Mouse (Mus musculus) brain, embryonic 14.5 days (tissue): ENCODE results near the gene Zfp607b. TPM values are rescaled to one million over a fixed set of nuclear protein-coding genes. Genes with fewer than 3 reads are reported as not detected.

Source experiments
- DNase-seq: peaks from one replicate; pipeline ENCODE4 v3.0.0-alpha.2; 2011; ENCODE audit warnings: low read depth
- CTCF ChIP-seq: fragments of 200-500 bp; IDR thresholded peaks from 2 replicates; pipeline ENCODE4 v1.5.1; 2012; ENCODE audit warnings: inconsistent platforms, mild to moderate bottlenecking, moderate library complexity, borderline replicate concordance; ENCODE audit not compliant: insufficient read depth, insufficient read length; ENCODE audit errors: extremely low read depth
- POLR2A ChIP-seq: fragments of 200-500 bp; IDR thresholded peaks from 2 replicates; pipeline ENCODE4 v1.6.1; 2012; ENCODE audit warnings: mild to moderate bottlenecking, inconsistent platforms, borderline replicate concordance; ENCODE audit not compliant: poor library complexity, insufficient read depth, insufficient read length, severe bottlenecking; ENCODE audit errors: extremely low read depth
- polyA plus RNA-seq: library from polyadenylated mRNA; depleted of rRNA; stranded (reverse); fragments of >200 nt; gene quantifications from 2 replicates; pipeline ENCODE4 v1.2.3, GENCODE M21; 2012

Zfp607b gene
- polyA plus RNA-seq, 1 experiment = 7.3 TPM

- TF ChIP-seq POLR2A (no peak), CTCF (no peak)
- DNase-seq = no peak
These were observed 30.2 kb upstream of the Zfp607b start for GRCm38 (mm10) chr7:27658712-27659663.

DNA sequence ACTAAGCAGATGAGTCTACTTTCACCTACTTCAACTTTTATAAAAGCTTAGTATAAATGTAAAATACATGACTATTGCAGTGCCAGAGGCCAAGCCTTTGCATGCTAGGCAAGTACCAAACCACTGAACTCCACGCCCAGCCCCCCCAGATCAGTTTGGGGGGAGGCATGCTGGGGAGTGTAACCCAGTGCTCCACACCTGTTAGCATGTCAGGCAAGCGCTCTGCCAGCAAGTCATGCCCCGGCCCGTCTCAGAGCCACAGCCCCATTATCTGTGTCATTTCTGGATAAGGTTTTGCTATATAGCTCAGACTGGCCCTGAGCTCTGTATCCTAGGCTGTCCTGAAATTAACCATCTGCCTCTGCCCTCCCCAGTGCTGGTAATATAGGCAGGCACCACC is 27.1 kb upstream of the Zfp607b start:
- no peak for DNase-seq
- TF ChIP-seq CTCF (no peak), POLR2A (no peak)

DNA sequence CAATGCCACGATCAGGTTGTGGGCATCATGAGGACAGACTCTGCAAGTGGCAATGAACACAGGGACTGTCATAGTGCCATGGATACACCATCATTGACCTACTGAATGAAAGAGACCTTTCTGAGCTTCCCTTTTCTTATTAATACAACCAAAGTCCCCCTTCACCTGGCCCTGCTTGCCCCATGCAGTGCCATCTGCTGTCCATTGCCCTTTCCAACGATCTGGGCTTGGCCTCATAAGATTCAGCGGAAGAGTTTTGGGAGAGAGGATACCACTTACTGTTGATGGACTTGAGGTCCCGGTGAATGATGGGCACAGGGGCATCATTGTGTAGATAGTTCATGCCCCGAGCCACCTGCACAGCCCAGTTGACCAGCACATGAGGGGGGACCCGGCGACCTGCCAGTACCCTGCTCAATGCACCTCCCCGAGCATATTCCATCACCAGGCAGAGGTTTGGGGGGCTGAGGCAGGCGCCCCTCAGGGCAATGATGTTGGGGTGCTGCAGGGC is 16.0 kb upstream of the Zfp607b start:
- no peak for DNase-seq
- TF ChIP-seq POLR2A (no peak), CTCF (no peak)

- no peak for DNase-seq
- TF ChIP-seq POLR2A (no peak), CTCF (no peak)
These were observed 15.5 kb upstream of the Zfp607b start for GRCm38 (mm10) chr7:27673575-27674131.

GRCm38 (mm10) chr7:27674195-27674521 is 15.0 kb upstream of the Zfp607b start:
- no peak for DNase-seq
- no peak for TF ChIP-seq CTCF
- no peak for TF ChIP-seq POLR2A

DNA sequence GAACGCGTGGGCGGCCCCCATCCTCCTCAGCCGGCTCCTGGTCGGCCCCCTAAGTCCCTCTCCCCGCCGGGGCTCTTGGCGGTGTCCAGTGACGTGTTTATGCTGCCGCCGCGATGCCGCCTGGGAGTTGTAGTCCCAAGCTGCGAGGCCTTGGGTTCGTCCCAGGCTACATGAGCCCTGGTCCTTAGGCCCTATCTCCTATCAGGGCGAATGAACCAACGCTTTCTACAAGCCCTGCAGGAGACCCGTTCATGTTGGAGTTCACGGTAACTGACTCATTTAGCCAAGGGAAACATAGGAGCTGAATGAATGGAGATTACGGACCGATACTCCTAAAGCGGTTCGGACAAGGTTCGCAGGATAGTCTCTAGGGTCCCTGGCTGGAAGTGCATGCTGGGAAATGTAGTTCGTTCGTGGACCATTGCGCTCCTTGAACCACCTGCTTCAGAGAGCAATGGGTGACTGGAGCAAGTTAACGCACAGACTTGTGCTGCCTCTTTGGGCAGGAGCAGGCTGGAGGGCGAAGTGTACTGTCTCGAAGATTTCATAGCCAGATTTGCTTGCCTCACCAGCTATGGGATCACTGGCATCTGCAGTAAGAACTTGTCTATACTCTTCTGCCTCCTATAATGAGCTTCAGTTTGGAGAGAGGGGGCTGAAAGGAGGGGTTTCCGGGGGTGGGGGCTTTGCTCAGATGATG is 14.5 kb upstream of the Zfp607b start, which contains the start of gene Map3k10:
Gene Map3k10, minus strand, starts transcription at position 77 of the 700 bp plus-strand sequence.
- DNase-seq = peak; percentile 99
- TF ChIP-seq POLR2A (peak; percentile 74; the same call in 1 of the 2 replicates), CTCF (no peak)

GRCm38 (mm10) chr7:27675222-27675612 is 13.9 kb upstream of the Zfp607b start:
- DNase-seq = no peak
- TF ChIP-seq CTCF (no peak), POLR2A (no peak)

DNA sequence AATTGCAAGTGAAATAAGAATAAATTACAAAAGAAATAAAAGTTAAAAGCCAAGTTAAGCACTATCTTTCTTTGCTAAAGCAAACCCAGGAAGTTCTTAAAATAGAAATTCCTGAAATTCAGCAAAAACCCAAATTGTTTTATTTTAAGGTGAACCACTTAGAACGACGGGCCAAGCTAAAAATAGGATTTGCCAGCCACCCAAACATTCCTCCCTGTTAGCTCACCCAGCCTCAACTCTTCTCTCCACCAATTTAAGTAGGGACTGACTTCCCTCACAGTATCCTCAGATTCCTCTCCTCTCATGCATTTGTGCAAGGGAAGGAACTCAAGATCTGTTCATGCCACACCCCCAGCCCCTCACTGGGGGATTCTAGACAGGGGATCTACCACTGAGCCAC is 5.9 kb upstream of the Zfp607b start:
- no peak for DNase-seq
- no peak for TF ChIP-seq POLR2A
- TF ChIP-seq CTCF = no peak

DNA sequence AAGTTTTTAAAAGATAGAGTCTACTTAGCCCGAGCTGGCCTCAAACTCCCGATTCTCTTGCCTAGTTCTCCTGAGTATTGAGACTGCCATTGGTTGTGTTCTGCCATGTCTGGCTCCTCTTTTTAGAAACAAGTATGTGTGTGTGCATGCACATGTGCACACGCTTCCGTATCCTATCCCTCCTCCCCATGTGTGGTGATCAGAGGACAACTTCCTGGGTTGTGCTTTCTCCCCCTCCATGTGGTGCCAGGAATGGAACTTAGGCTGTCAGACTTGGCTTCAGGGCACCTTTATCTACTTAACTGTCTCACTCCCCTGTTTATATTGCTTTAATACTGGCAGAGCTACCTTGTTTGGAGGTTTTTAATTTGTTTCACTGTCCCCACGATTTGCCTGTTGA is 3.9 kb upstream of the Zfp607b start:
- TF ChIP-seq CTCF (no peak), POLR2A (no peak)
- no peak for DNase-seq

GRCm38 (mm10) chr7:27685681-27686080 is 3.5 kb upstream of the Zfp607b start:
- DNase-seq = peak; percentile 75
- peak; percentile 67; the same call in 1 of the 2 replicates for TF ChIP-seq CTCF
- no peak for TF ChIP-seq POLR2A

DNA sequence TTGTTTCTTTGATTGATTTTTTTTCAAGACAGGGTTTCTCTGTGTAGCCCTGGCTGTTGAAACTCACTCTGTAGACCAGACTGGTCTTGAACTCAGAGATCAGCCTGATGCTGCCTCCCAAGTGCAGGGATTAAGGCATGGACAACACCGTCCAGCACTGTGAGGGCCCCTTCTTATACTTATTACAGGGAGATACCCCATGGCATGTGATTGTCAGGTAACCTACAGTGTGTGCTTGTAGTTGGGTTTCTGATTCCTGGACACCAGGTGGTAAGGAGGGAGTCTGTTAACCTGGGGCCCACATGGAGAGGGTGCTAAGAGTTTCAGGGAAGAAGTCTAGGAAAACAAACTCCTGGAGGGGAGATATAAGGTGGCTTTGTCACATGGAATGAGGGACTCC is 2.1 kb upstream of the Zfp607b start:
- no peak for DNase-seq
- TF ChIP-seq POLR2A = no peak
- no peak for TF ChIP-seq CTCF

GRCm38 (mm10) chr7:27687836-27688235 is 1.3 kb upstream of the Zfp607b start:
- TF ChIP-seq POLR2A (no peak), CTCF (no peak)
- DNase-seq = no peak
